In genomic region chr9:72530824-72531223, GRCm38 (mm10) we compare ENCODE assay signal across 8 mouse cellular contexts. TPM values are rescaled to one million over a fixed set of nuclear protein-coding genes. Genes with fewer than 3 reads are reported as not detected.
DNase-seq lines count a peak whose midpoint lies in the region; ATAC-seq and TF ChIP-seq lines count a peak whose summit lies in the region.

No protein-coding gene starts in this region.

- WGBS in heart, adult 2 months, result 18% methylated on average over 4 of the region's 4 CpGs

- no peaks in the 10 kb centered on the region for H3K27me3 ChIP-seq in megakaryocyte, embryonic 14.5 days (replicated peaks)
- no peaks in the 10 kb centered on the region for H3K27me3 ChIP-seq in heart, adult 2 months (ENCODE audit: control insufficient read depth, insufficient read depth, low read length)

- TF ChIP-seq POLR2A in bone marrow macrophage, adult 2 months (IDR thresholded peaks at IDR 0.05; ENCODE audit: borderline replicate concordance, low read depth, low read length), result peak; percentile 31; the same call in 1 of the 2 replicates
- no peak for TF ChIP-seq POLR2A in heart, adult 2 months (IDR thresholded peaks at IDR 0.05; ENCODE audit: insufficient read depth, low read depth, low read length)

- H3K9ac ChIP-seq in heart, adult 2 months (ENCODE audit: low read depth, low read length), result peak overlapping the region; percentile 36; the same call in 1 of the 2 replicates

- peak; percentile 33 to 39 for DNase-seq in heart, adult 2 months
- peak; percentile 80 to 81 for DNase-seq in kidney, adult 8-10 months
- DNase-seq in lung, postnatal 4 days, result peak; percentile 8 to 33
- peak; percentile 5 to 12 for DNase-seq in thymus, postnatal 10 days (ENCODE audit: low spot score in 2 of 2)
- DNase-seq in urinary bladder, adult 2 months (ENCODE audit: low spot score), result no peak

- H3K9me3 ChIP-seq in megakaryocyte, embryonic 14.5 days, result no peaks in the 10 kb centered on the region

- H3K4me1 ChIP-seq in megakaryocyte, embryonic 14.5 days, result peaks cover 23% of the 10 kb centered on the region
- peaks cover 12% of the 10 kb centered on the region for H3K4me1 ChIP-seq in bone marrow macrophage, adult 2 months (ENCODE audit: control insufficient read depth, insufficient read depth, low read length)
- peaks cover 1% of the 10 kb centered on the region for H3K4me1 ChIP-seq in heart, adult 2 months (ENCODE audit: control insufficient read depth, insufficient read depth, low read length)

- H3K79me2 ChIP-seq in heart, adult 2 months (replicated peaks; ENCODE audit: control insufficient read depth, insufficient read depth, low read length), result peaks cover 3% of the 10 kb centered on the region; the same call in 1 of the 2 replicates

- TF ChIP-seq EP300 in heart, adult 2 months (IDR thresholded peaks at IDR 0.05; ENCODE audit: insufficient read depth, low read depth, low read length), result no peak

- peak overlapping the region; percentile 96 for H3K4me3 ChIP-seq in megakaryocyte, embryonic 14.5 days (replicated peaks)
- peak overlapping the region; percentile 95 for H3K4me3 ChIP-seq in bone marrow macrophage, adult 2 months (ENCODE audit: insufficient read depth, low read length)
- peak overlapping the region; percentile 71 for H3K4me3 ChIP-seq in heart, adult 2 months

- ATAC-seq in megakaryocyte, adult 5-6 weeks (ENCODE audit: poor library complexity, severe bottlenecking), result no peak

- no peak; the same call in 1 of the 2 replicates for TF ChIP-seq CTCF in bone marrow macrophage, adult 2 months (IDR thresholded peaks at IDR 0.05; ENCODE audit: low read depth, low read length)
- TF ChIP-seq CTCF in heart, adult 2 months (IDR thresholded peaks at IDR 0.05), result no peak

- no peaks in the 10 kb centered on the region for H3K36me3 ChIP-seq in megakaryocyte, embryonic 14.5 days (replicated peaks; ENCODE audit: low read length)
- no peaks in the 10 kb centered on the region; the same call in 1 of the 2 replicates for H3K36me3 ChIP-seq in heart, adult 2 months (ENCODE audit: control insufficient read depth, insufficient read depth, low read length)

- intact Hi-C loops in heart, adult 2 months (cut with DNase I), result loop anchor here (5.0 kb wide), 3 partner anchors 61 to 254 kb away; no protein-coding TSS in a partner anchor

- H3K27ac ChIP-seq in bone marrow macrophage, adult 2 months (ENCODE audit: insufficient read depth, low read depth, low read length), result peak overlapping the region; percentile 99
- peak overlapping the region; percentile 78 for H3K27ac ChIP-seq in heart, adult 2 months

RNA-seq across cellular contexts. Expression of gene Rfx7, which starts 1.2 kb away (rescaled TPM):
- 4.0 and 5.3 TPM in 2 replicates for polyA plus RNA-seq in megakaryocyte, embryonic 14.5 days (2012; ENCODE audit: insufficient read depth, low replicate concordance)
- total RNA-seq in megakaryocyte, adult 5-6 weeks (2015), result 52.7 and 55.2 TPM in 2 replicates
- 10.8 and 13.1 TPM in 2 replicates for total RNA-seq in megakaryocyte, adult 5-6 weeks (2017)
- polyA plus RNA-seq in bone marrow macrophage, adult 2 months (2012; ENCODE audit: insufficient read depth, insufficient read length, missing spikeins), result 15.9 and 17.9 TPM in 2 replicates
- 1 to 10 TPM; 6.7 to 8.1 TPM for total RNA-seq in heart, adult 2 months (2021)
- polyA plus RNA-seq in heart, adult 2 months (2012; rRNA removed), result 2.9 and 4.8 TPM in 2 replicates
- polyA plus RNA-seq in urinary bladder, adult 2 months (2012; rRNA removed), result 6.6 and 8.9 TPM in 2 replicates

RNA-seq across cellular contexts. Expression of gene Tex9, which starts 38.8 kb away (rescaled TPM):
- polyA plus RNA-seq in megakaryocyte, embryonic 14.5 days (2012; ENCODE audit: insufficient read depth, low replicate concordance), result 4.8 TPM in 1 of 2 replicates, not detected in the other
- 1.5 and 4.0 TPM in 2 replicates for total RNA-seq in megakaryocyte, adult 5-6 weeks (2015)
- 5.4 and 5.9 TPM in 2 replicates for total RNA-seq in megakaryocyte, adult 5-6 weeks (2017)
- polyA plus RNA-seq in bone marrow macrophage, adult 2 months (2012; ENCODE audit: insufficient read depth, insufficient read length, missing spikeins), result 6.2 and 7.4 TPM in 2 replicates
- total RNA-seq in heart, adult 2 months (2021), result 1 to 10 TPM; 1.3 to 1.9 TPM
- 1.2 and 2.1 TPM in 2 replicates for polyA plus RNA-seq in heart, adult 2 months (2012; rRNA removed)
- polyA plus RNA-seq in urinary bladder, adult 2 months (2012; rRNA removed), result 11.7 and 12.1 TPM in 2 replicates
